Mouse (Mus musculus): Measurements from ENCODE around the gene Prkn. TPM values are rescaled to one million over a fixed set of nuclear protein-coding genes. Genes with fewer than 3 reads are reported as not detected.
A peak's percentile ranks its signal among the peaks of the same experiment; 100 is the strongest.

Gene Prkn
- total and polyA plus RNA-seq, 2 experiments from 2014 or later: 9.0 to 9.4 TPM

DNA sequence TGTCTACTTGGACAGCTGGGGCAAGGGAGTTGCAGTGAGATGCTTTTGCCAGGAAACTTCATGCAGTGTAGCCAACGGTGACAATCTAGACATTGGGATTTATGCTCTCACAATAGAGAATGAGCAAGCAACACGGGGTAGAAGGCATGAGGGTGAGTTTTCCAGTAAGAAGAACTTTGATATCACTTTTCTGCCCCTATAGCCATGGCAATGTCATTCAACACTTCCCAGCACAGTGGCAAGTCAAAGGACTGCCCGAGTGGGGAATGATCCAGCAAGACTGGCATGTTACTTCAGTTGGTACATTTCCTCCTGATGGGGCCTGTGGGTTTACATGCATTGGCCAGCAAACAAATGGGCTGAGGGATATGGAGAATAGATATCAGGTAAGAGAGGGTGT is 577.0 kb downstream of the Prkn start:
- Histone ChIP-seq H3K4me1 (ENCODE audit: insufficient read depth, low read length) (no peaks in the 10 kb centered on the region), H3K4me2 (ENCODE audit: low read depth, low read length, poor library complexity, severe bottlenecking) (no peak overlapping the region), H3K27me3 (ENCODE audit: insufficient read depth, low read length) (no peaks in the 10 kb centered on the region), H3K9me3 (ENCODE audit: low read length) (no peaks in the 10 kb centered on the region), H3K4me3 (ENCODE audit: low read depth, low read length) (no peak overlapping the region), H3K9ac (replicated peaks; ENCODE audit: low read length, poor library complexity, severe bottlenecking) (no peak overlapping the region), H3K27ac (ENCODE audit: low read depth, low read length) (no peak overlapping the region), H3K36me3 (ENCODE audit: insufficient read depth, low read length) (no peaks in the 10 kb centered on the region)
- no peak for DNase-seq (ENCODE audit: low spot score)
- no peak for ATAC-seq (ENCODE audit: low FRiP score)
- no peak for TF ChIP-seq CTCF (IDR thresholded peaks at IDR 0.05)
- 78% methylated on average over 3 of the region's 3 CpGs for WGBS

DNA sequence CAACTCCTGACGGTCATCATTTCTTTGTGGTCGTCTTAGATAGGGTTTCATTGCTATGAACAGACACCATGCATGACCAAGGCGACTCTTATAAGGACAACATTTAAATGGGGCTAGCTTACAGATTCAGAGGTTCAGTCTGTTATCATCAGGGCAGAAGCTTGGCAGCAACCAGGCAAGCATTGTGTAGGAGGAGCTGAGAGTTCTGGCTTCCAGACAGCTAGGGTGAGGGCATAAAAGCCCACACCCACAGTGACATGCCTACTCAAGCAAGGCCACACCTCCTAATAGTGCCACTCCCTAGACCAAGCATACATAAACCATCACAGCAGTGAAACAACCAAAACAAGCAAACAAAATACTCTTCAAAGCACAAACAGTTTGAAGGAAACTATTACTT is 579.3 kb downstream of the Prkn start:
- no peaks in the 10 kb centered on the region for H3K9me3 ChIP-seq (ENCODE audit: low read length)
- TF ChIP-seq CTCF (IDR thresholded peaks at IDR 0.05): no peak
- no peak for ATAC-seq (ENCODE audit: low FRiP score)
- DNase-seq (ENCODE audit: low spot score): no peak
- no peak overlapping the region for H3K4me3 ChIP-seq (ENCODE audit: low read depth, low read length)
- H3K9ac ChIP-seq (replicated peaks; ENCODE audit: low read length, poor library complexity, severe bottlenecking): no peak overlapping the region
- H3K4me2 ChIP-seq (ENCODE audit: low read depth, low read length, poor library complexity, severe bottlenecking): no peak overlapping the region
- 94% methylated on average over 3 of the region's 3 CpGs for WGBS
- no peak overlapping the region for H3K27ac ChIP-seq (ENCODE audit: low read depth, low read length)
- no peaks in the 10 kb centered on the region for H3K27me3 ChIP-seq (ENCODE audit: insufficient read depth, low read length)
- H3K4me1 ChIP-seq (ENCODE audit: insufficient read depth, low read length): no peaks in the 10 kb centered on the region
- no peaks in the 10 kb centered on the region for H3K36me3 ChIP-seq (ENCODE audit: insufficient read depth, low read length)

DNA sequence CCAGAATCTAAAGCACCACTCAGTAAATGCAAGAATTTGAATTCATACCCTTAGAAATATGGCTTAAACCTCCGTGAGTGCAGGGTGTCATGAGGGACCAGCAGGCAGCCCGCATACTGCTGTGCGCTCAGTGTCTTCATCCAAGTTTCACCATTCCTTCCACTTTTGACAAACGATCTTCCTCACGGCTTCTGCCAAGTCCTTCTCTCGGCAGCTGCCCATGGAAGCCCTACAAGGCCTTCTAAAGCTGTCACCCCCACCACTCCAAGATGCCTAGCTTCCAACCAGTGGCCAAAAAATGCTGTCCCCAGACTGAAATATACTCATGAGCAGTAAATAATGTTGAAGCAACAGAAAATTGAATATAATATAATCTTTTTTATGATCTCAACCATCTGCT is 580.7 kb downstream of the Prkn start:
- H3K4me1 ChIP-seq (ENCODE audit: insufficient read depth, low read length): no peaks in the 10 kb centered on the region
- no peaks in the 10 kb centered on the region for H3K9me3 ChIP-seq (ENCODE audit: low read length)
- 80% methylated on average over 6 of the region's 6 CpGs for WGBS
- no peaks in the 10 kb centered on the region for H3K27me3 ChIP-seq (ENCODE audit: insufficient read depth, low read length)
- TF ChIP-seq CTCF (IDR thresholded peaks at IDR 0.05): no peak
- no peak for DNase-seq (ENCODE audit: low spot score)
- no peak overlapping the region for H3K4me3 ChIP-seq (ENCODE audit: low read depth, low read length)
- ATAC-seq (ENCODE audit: low FRiP score): no peak
- no peaks in the 10 kb centered on the region for H3K36me3 ChIP-seq (ENCODE audit: insufficient read depth, low read length)
- no peak overlapping the region for H3K9ac ChIP-seq (replicated peaks; ENCODE audit: low read length, poor library complexity, severe bottlenecking)
- H3K27ac ChIP-seq (ENCODE audit: low read depth, low read length): no peak overlapping the region
- no peak overlapping the region for H3K4me2 ChIP-seq (ENCODE audit: low read depth, low read length, poor library complexity, severe bottlenecking)

GRCm38 (mm10) chr17:11421264-11421940 is 581.2 kb downstream of the Prkn start:
- no peaks in the 10 kb centered on the region for H3K36me3 ChIP-seq (ENCODE audit: insufficient read depth, low read length)
- DNase-seq (ENCODE audit: low spot score): no peak
- ATAC-seq (ENCODE audit: low FRiP score): no peak
- no peaks in the 10 kb centered on the region for H3K4me1 ChIP-seq (ENCODE audit: insufficient read depth, low read length)
- no peak overlapping the region for H3K4me2 ChIP-seq (ENCODE audit: low read depth, low read length, poor library complexity, severe bottlenecking)
- no peaks in the 10 kb centered on the region for H3K9me3 ChIP-seq (ENCODE audit: low read length)
- TF ChIP-seq CTCF (IDR thresholded peaks at IDR 0.05): no peak
- H3K4me3 ChIP-seq (ENCODE audit: low read depth, low read length): no peak overlapping the region
- WGBS: 31% methylated on average over 5 of the region's 5 CpGs
- H3K9ac ChIP-seq (replicated peaks; ENCODE audit: low read length, poor library complexity, severe bottlenecking): no peak overlapping the region
- H3K27me3 ChIP-seq (ENCODE audit: insufficient read depth, low read length): no peaks in the 10 kb centered on the region
- no peak overlapping the region for H3K27ac ChIP-seq (ENCODE audit: low read depth, low read length)

DNA sequence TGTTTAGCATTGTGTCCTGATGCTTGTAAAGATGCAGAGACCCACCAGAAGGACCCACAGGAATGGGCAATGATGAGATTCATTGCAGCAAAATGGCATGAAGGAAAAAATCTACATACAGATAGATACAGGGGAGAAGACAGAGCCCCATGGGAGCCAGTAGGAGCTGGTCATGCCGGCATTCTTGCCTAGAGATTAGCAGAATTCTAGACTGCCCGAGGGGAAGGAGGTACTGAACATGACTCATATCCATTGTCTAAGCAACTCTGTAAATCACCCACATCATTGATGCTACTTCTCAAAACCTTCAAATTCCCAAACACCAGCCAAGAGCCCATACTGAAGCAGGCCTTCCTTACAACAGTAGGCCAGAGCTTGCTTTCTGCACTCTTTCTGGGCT is 591.1 kb downstream of the Prkn start:
- Histone ChIP-seq H3K4me1 (ENCODE audit: insufficient read depth, low read length) (no peaks in the 10 kb centered on the region), H3K4me3 (ENCODE audit: low read depth, low read length) (no peak overlapping the region), H3K27ac (ENCODE audit: low read depth, low read length) (no peak overlapping the region), H3K9me3 (ENCODE audit: low read length) (no peaks in the 10 kb centered on the region), H3K36me3 (ENCODE audit: insufficient read depth, low read length) (no peaks in the 10 kb centered on the region), H3K4me2 (ENCODE audit: low read depth, low read length, poor library complexity, severe bottlenecking) (no peak overlapping the region), H3K9ac (replicated peaks; ENCODE audit: low read length, poor library complexity, severe bottlenecking) (no peak overlapping the region), H3K27me3 (ENCODE audit: insufficient read depth, low read length) (no peaks in the 10 kb centered on the region)
- ATAC-seq (ENCODE audit: low FRiP score) (no peak), DNase-seq (ENCODE audit: low spot score) (no peak)
- 94% methylated on average over 2 of the region's 2 CpGs for WGBS
- no peak for TF ChIP-seq CTCF (IDR thresholded peaks at IDR 0.05)

DNA sequence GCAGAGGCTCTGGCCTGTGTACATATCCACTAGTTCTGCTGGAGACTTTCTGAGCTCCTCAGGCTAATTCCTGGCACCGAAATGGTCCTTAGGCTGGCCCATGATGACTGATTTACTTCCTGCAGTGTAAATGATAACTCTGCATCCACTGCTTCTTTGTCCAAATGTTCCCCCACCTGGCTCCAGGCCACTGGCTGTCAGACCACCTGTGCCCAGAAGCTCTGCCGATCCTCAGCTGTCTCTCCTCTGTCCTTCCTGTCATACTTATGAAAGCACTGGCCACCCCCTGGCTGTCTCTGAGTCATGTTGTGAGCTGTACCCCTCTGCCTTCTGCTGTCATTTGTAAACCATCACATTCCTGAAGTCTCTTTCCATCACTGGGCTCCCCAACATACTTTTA is 592.4 kb downstream of the Prkn start:
- Histone ChIP-seq H3K9me3 (ENCODE audit: low read length) (no peaks in the 10 kb centered on the region), H3K9ac (replicated peaks; ENCODE audit: low read length, poor library complexity, severe bottlenecking) (no peak overlapping the region), H3K27ac (ENCODE audit: low read depth, low read length) (no peak overlapping the region), H3K4me2 (ENCODE audit: low read depth, low read length, poor library complexity, severe bottlenecking) (no peak overlapping the region), H3K4me1 (ENCODE audit: insufficient read depth, low read length) (no peaks in the 10 kb centered on the region), H3K27me3 (ENCODE audit: insufficient read depth, low read length) (no peaks in the 10 kb centered on the region), H3K36me3 (ENCODE audit: insufficient read depth, low read length) (no peaks in the 10 kb centered on the region), H3K4me3 (ENCODE audit: low read depth, low read length) (no peak overlapping the region)
- no peak for TF ChIP-seq CTCF (IDR thresholded peaks at IDR 0.05)
- DNase-seq (ENCODE audit: low spot score) (peak; percentile 36), ATAC-seq (ENCODE audit: low FRiP score) (no peak)
- WGBS: 90% methylated on average over 2 of the region's 2 CpGs
